Mouse (Mus musculus) midbrain, embryonic 12.5 days (tissue): ENCODE data around the gene Satb1. TPM values are rescaled to one million over a fixed set of nuclear protein-coding genes. Genes with fewer than 3 reads are reported as not detected.
A peak's percentile ranks its signal among the peaks of the same experiment; 100 is the strongest.

Experiments used
- ATAC-seq: fragments of 200-750 bp; cut with Nextera tagmentation; 2 replicates; pipeline ENCODE4 v1.8.0; 2017; ENCODE audit warnings: low read depth, moderate TSS enrichment, moderate library complexity; ENCODE audit not compliant: low FRiP score
- H3K27ac ChIP-seq: fragments of 300-500 bp; sonication (generic); replicated peaks from 2 replicates; pipeline ENCODE4 v1.5.1; 2016; ENCODE audit warnings: mild to moderate bottlenecking
- H3K27me3 ChIP-seq: fragments of 300-500 bp; sonication (generic); 2 replicates; pipeline ENCODE4 v1.6.1; 2016; ENCODE audit warnings: mild to moderate bottlenecking
- H3K36me3 ChIP-seq: fragments of 300-500 bp; sonication (generic); 2 replicates; pipeline ENCODE4 v1.6.1; 2016
- H3K4me1 ChIP-seq: fragments of 300-500 bp; sonication (generic); 2 replicates; pipeline ENCODE4 v1.6.1; 2016
- H3K4me2 ChIP-seq: fragments of 300-500 bp; sonication (generic); replicated peaks from 2 replicates; pipeline ENCODE4 v1.6.1; 2016; ENCODE audit warnings: mild to moderate bottlenecking, moderate library complexity
- H3K4me3 ChIP-seq: fragments of 300-500 bp; sonication (generic); 2 replicates; pipeline ENCODE4 v1.5.1; 2016; ENCODE audit warnings: mild to moderate bottlenecking
- H3K9ac ChIP-seq: fragments of 300-500 bp; sonication (generic); replicated peaks from 2 replicates; pipeline ENCODE4 v1.6.1; 2016; ENCODE audit warnings: mild to moderate bottlenecking, moderate library complexity
- H3K9me3 ChIP-seq: fragments of 300-500 bp; sonication (generic); 2 replicates; pipeline ENCODE4 v1.6.1; 2016; ENCODE audit warnings: mild to moderate bottlenecking
- WGBS: fragments of 180-500 bp; shearing (Covaris S2); methylation state at CpG from one replicate; pipeline ENCODE4 v1.1.7; 2016; 5-methylcytosine and 5-hydroxymethylcytosine counted together
- polyA plus RNA-seq: library from polyadenylated mRNA; unstranded; fragments of >200 nt; fragmentation: Nextera tagmentation; extraction: Ambion mirVana; gene quantifications from 2 replicates; pipeline ENCODE4 v1.2.1, GENCODE M21; 2016

Gene Satb1
- polyA plus RNA-seq, result 35.9 and 38.8 TPM in 2 replicates

DNA sequence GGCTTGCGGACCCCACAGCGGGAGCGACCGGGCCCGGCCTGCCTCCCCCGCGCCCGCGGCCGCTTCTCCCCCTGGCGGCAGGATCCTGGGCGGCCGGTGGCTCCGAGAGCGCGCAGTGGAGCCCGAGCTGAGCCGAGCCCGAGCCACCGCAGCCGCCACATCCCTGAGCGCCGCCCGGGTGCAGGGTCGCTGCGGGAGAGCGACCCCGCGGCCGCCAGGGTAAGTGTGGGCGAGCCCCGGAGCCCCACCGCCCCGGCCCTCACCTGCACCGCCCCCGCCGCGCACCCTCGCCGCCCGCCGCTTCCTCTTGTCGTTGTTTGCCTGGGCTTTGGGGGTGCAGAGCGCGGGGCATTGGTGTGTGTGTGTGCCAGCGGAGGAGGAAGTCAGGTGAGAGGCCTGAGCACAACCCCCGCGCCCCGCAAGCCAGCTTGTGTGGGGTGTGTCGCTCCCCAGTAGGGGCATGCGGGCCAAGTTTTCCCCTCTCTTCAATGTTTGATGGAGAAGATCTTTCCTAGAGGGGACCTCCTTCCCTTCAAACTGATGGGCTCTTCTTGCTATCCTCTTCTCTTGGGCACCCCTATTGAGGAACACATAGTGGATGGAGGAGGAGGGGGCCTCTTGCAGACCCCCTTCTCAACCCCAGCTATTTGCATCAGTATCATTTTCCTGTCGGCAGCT, at the start of gene Satb1:
Satb1 (minus strand) TSS at position 391 of the 678 bp plus-strand sequence.
- Histone ChIP-seq H3K4me2 (peak within 1 kb of the TSS; percentile 99), H3K27me3 (peaks cover 38% of the 10 kb centered on the region), H3K4me1 (peaks cover 18% of the 10 kb centered on the region), H3K27ac (no peak within 1 kb of the TSS), H3K9ac (peak within 1 kb of the TSS; percentile 68), H3K4me3 (peak within 1 kb of the TSS; percentile 80), H3K9me3 (no peaks in the 10 kb centered on the region), H3K36me3 (no peaks in the 10 kb centered on the region)
- WGBS, result 0% methylated on average over 31 of the region's 52 CpGs
- ATAC-seq, result peak; percentile 92

DNA sequence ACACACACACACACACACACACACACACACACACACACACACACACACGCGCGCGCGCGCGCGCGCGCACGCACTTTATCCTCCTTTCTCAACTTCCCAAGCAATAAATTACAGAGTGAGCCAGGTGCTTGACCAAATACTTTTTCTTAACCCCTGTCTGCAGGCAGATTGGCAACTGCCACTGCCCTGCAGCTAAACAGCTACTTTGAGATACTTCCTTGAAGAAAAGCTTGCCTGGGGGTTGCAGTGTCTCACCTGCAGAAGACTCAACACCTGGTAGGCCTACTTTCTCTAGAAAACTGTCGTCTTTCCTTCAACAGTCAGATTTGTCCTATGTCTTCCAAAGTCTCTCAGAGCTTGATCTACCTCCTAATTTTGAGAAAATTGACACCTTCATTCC, 49.5 kb upstream of the Satb1 start:
- ATAC-seq, result no peak
- Histone ChIP-seq H3K27me3 (no peaks in the 10 kb centered on the region), H3K4me3 (no peak overlapping the region), H3K36me3 (no peaks in the 10 kb centered on the region), H3K9ac (no peak overlapping the region), H3K9me3 (no peaks in the 10 kb centered on the region), H3K4me1 (peaks cover 4% of the 10 kb centered on the region; the same call in 1 of the 2 replicates), H3K27ac (no peak overlapping the region), H3K4me2 (no peak overlapping the region)
- WGBS, result 83% methylated on average over 11 of the region's 12 CpGs

DNA sequence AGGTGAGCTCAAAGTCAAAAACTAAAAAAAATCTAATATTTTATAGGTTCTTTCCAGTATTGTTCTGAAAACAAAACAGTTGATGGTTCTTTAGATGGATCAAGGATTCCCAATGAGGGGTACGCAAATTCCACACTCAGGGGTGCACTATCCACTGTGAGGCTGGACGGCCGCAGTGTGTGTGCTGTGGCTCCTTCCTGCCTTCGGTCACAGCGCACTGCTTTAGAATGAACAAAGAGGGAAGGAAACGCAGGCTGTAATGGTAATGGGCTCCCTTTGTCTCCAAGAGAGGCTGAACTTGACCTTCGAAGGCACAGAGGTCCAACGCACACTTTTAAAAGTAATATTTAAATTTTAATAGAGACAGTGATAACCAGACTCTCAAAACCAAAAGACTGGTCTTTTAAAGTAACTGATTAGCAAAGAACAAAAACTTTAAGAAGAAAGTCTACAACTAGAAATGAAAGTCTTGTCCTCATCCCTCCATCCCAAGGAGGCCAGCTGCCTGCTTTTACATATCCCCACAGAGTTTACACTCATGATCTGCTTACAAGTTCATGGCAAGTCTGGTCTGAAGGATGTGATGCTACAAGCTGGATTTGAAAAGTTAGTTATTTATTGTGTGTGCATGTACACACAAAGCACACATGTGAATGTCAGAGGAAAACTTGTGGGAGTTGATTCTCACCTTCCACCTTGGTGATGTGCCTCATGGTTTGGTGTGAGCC, 48.0 kb upstream of the Satb1 start:
- Histone ChIP-seq H3K9ac (no peak overlapping the region), H3K4me2 (no peak overlapping the region), H3K27ac (no peak overlapping the region), H3K9me3 (no peaks in the 10 kb centered on the region), H3K4me3 (no peak overlapping the region), H3K27me3 (no peaks in the 10 kb centered on the region), H3K4me1 (peaks cover 4% of the 10 kb centered on the region; the same call in 1 of the 2 replicates), H3K36me3 (no peaks in the 10 kb centered on the region)
- peak; percentile 48; the same call in 1 of the 2 replicates for ATAC-seq
- WGBS, result 32% methylated on average over 8 of the region's 8 CpGs

DNA sequence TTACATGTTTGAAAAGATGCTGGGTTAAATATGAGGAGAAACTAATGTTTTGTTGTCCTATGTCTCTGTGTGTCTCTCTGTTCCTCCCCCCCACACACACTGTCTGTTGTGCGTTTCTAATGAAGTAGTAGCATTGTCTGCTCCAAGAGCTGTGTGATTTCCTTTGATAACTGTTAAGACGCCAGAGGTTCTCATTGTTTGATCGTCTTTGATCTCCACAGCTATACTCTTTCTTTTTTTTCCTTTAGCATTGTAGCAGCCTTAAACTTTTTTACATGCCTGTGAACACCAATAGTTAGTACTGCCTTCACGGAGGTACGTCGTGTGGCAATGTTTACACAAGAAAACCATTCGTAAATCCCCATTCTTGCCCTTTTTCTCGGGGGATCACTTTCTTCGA, 47.1 kb upstream of the Satb1 start:
- no peak overlapping the region for H3K27ac ChIP-seq
- H3K9me3 ChIP-seq, result no peaks in the 10 kb centered on the region
- no peak overlapping the region for H3K9ac ChIP-seq
- H3K27me3 ChIP-seq, result no peaks in the 10 kb centered on the region
- H3K4me2 ChIP-seq, result peak overlapping the region; percentile 8; the same call in 1 of the 2 replicates
- H3K4me3 ChIP-seq, result no peak overlapping the region
- no peak for ATAC-seq
- WGBS, result 13% methylated on average over 9 of the region's 9 CpGs
- peaks cover 4% of the 10 kb centered on the region; the same call in 1 of the 2 replicates for H3K4me1 ChIP-seq
- H3K36me3 ChIP-seq, result no peaks in the 10 kb centered on the region

DNA sequence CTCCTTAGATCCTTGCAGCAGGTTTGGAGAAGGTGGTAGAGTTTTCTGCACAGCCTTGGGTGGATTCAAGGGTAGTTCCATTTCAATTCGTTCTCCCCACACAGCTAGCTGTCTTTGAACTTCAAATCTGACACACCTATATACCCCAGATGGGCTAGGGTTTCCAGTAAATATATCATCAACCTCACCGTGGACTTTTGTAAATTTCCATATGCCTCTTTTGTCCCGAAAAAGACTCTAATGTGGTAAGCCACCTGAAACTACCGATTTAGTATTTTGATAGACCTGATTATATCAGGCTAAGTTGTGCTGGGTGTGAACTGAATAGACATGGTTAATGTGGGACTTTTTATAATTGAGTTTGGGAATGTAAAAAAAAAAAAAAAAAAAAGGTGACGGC, 46.6 kb upstream of the Satb1 start:
- no peak overlapping the region for H3K9ac ChIP-seq
- no peaks in the 10 kb centered on the region for H3K36me3 ChIP-seq
- H3K4me1 ChIP-seq, result peaks cover 4% of the 10 kb centered on the region; the same call in 1 of the 2 replicates
- H3K4me3 ChIP-seq, result no peak overlapping the region
- 84% methylated on average over 5 of the region's 5 CpGs for WGBS
- no peak for ATAC-seq
- H3K27me3 ChIP-seq, result no peaks in the 10 kb centered on the region
- H3K9me3 ChIP-seq, result no peaks in the 10 kb centered on the region
- H3K4me2 ChIP-seq, result no peak overlapping the region
- no peak overlapping the region for H3K27ac ChIP-seq

DNA sequence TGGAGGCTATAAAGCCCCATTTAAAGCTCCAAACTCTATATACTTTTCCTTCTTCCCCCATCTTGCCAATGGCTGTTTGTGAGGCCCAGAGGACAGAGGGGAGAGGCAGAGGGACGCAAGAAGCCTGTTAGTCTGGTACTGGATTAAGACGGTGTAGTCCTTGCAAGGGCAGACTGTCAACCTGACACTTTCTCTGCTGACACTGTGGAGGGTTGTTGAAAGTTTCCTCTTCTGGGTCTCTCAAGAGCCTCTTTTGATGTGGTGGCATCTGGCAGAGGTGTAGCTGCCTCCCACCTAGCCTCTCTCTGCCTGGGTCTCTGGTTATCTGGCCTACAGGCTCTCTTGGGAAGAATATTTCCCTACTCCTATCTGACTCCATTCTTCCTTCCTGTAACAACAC, 46.1 kb upstream of the Satb1 start:
- no peak overlapping the region for H3K27ac ChIP-seq
- H3K4me3 ChIP-seq, result no peak overlapping the region
- H3K9ac ChIP-seq, result no peak overlapping the region
- no peaks in the 10 kb centered on the region for H3K36me3 ChIP-seq
- H3K9me3 ChIP-seq, result no peaks in the 10 kb centered on the region
- H3K4me1 ChIP-seq, result peaks cover 4% of the 10 kb centered on the region; the same call in 1 of the 2 replicates
- no peaks in the 10 kb centered on the region for H3K27me3 ChIP-seq
- ATAC-seq, result no peak
- WGBS, result 78% methylated on average over 2 of the region's 2 CpGs
- no peak overlapping the region for H3K4me2 ChIP-seq

DNA sequence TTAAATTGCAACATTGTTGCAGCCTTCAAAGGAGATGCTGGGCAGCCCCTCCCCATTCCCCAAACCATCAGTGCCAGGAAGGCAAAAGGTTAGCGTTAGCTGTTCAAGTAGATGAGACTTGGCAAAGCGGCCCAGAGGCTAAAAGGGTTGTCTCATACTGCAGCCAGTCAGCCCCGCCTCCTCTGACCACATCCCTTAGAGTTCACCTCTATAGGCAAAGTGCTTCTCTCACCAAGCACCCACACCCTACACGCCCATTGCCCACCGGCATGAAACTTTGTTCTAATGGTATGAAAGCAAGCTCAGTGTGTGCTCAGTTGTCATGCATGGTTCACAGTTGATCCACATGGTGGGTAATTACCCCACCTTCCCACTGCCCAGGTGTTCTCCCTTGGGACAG, 43.4 kb upstream of the Satb1 start:
- Histone ChIP-seq H3K4me3 (no peak overlapping the region), H3K36me3 (no peaks in the 10 kb centered on the region), H3K4me1 (peaks cover 4% of the 10 kb centered on the region; the same call in 1 of the 2 replicates), H3K9ac (no peak overlapping the region), H3K9me3 (no peaks in the 10 kb centered on the region), H3K27me3 (no peaks in the 10 kb centered on the region), H3K4me2 (no peak overlapping the region), H3K27ac (no peak overlapping the region)
- 93% methylated on average over 5 of the region's 5 CpGs for WGBS
- no peak for ATAC-seq

DNA sequence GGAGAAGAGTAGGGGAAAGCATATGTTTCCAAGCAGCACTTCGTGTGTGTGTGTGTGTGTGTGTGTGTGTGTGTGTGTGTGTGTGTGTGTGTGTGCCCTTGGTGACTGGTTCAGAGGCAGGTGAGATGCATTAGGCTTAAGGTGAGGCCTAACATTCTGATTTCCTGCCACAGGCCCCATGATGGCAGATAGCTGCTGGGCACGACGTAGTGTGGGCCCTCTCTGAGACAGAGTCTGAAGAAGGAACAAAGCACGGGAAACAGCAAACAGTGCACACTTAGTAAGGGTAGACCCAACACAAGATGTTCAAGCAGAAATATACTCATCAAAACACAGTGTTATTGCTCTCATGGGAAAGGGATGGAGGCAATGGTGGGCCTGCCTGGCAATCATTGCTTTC, 24.5 kb upstream of the Satb1 start:
- no peaks in the 10 kb centered on the region for H3K36me3 ChIP-seq
- H3K27me3 ChIP-seq, result no peaks in the 10 kb centered on the region
- 84% methylated on average over 4 of the region's 4 CpGs for WGBS
- ATAC-seq, result no peak
- H3K9me3 ChIP-seq, result no peaks in the 10 kb centered on the region
- H3K9ac ChIP-seq, result no peak overlapping the region
- H3K27ac ChIP-seq, result no peak overlapping the region
- no peak overlapping the region for H3K4me3 ChIP-seq
- H3K4me1 ChIP-seq, result no peaks in the 10 kb centered on the region
- H3K4me2 ChIP-seq, result no peak overlapping the region

DNA sequence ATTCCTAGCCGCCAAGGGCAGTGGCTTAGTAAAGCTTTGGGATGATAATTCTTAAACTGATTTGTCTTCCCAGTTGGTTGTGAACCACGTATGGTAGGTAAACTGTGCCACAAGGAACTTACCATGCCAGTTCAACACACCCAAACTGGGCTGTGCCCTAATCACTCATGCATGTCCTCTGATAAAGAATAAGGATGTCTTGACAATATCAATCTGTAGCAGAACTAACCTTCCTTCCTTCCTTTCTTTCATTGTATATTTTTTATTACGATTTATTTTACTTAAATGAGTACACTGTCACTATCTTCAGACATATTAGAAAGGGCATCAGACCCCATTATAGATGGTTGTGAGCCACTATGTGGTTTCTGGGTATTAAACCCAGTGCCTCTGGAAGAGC, 23.2 kb upstream of the Satb1 start:
- H3K9ac ChIP-seq, result no peak overlapping the region
- no peaks in the 10 kb centered on the region for H3K36me3 ChIP-seq
- no peaks in the 10 kb centered on the region for H3K27me3 ChIP-seq
- H3K4me2 ChIP-seq, result no peak overlapping the region
- 82% methylated on average over 3 of the region's 3 CpGs for WGBS
- no peaks in the 10 kb centered on the region for H3K9me3 ChIP-seq
- ATAC-seq, result no peak
- H3K4me1 ChIP-seq, result no peaks in the 10 kb centered on the region
- H3K27ac ChIP-seq, result no peak overlapping the region
- no peak overlapping the region for H3K4me3 ChIP-seq

DNA sequence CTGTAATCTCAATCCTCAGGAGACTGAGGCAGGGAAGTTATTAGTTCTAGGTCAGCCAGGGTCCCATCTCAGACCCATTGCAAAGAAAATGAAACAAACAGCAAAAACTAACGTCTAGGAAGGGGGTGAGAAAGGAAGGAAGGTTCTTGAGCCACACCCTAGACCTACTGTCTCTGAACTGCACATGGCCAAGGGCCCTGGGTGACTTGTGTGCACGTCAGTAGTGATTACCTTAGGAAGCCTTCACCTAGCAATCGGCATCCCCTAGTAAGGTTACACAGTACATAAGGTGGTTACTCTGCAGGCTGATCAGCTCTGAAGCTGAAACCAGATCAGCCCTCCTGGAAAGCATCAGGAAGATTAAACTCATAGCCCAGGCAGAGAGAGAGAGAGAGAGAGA, 22.2 kb upstream of the Satb1 start:
- no peaks in the 10 kb centered on the region for H3K36me3 ChIP-seq
- no peak overlapping the region for H3K4me3 ChIP-seq
- WGBS, result 81% methylated on average over 3 of the region's 3 CpGs
- no peaks in the 10 kb centered on the region for H3K27me3 ChIP-seq
- no peak overlapping the region for H3K9ac ChIP-seq
- no peak for ATAC-seq
- H3K4me2 ChIP-seq, result no peak overlapping the region
- no peaks in the 10 kb centered on the region for H3K9me3 ChIP-seq
- H3K27ac ChIP-seq, result no peak overlapping the region
- no peaks in the 10 kb centered on the region for H3K4me1 ChIP-seq

DNA sequence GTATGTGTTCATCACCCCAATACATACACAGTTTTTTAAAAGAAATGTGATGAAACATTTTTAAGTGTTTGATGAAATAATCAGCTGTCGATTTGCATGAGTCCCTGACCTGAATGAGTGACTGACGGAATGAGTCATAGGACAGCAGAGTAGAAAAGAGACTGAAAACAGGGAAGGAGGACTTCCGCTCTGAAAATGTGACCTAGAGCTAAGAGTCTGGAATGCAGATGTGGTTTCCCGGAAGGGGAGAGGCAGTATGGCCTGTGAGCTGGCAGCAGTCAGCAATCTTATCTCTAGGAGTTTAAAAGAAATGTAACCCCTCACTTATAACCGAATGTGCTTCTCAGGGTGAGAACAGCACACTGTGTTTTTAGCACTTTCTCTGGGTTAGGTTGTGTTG, 20.9 kb upstream of the Satb1 start:
- H3K4me2 ChIP-seq, result no peak overlapping the region
- no peak overlapping the region for H3K4me3 ChIP-seq
- ATAC-seq, result no peak
- H3K9me3 ChIP-seq, result no peaks in the 10 kb centered on the region
- H3K27me3 ChIP-seq, result no peaks in the 10 kb centered on the region
- no peaks in the 10 kb centered on the region for H3K4me1 ChIP-seq
- no peak overlapping the region for H3K9ac ChIP-seq
- no peaks in the 10 kb centered on the region for H3K36me3 ChIP-seq
- 86% methylated on average over 5 of the region's 5 CpGs for WGBS
- no peak overlapping the region for H3K27ac ChIP-seq

DNA sequence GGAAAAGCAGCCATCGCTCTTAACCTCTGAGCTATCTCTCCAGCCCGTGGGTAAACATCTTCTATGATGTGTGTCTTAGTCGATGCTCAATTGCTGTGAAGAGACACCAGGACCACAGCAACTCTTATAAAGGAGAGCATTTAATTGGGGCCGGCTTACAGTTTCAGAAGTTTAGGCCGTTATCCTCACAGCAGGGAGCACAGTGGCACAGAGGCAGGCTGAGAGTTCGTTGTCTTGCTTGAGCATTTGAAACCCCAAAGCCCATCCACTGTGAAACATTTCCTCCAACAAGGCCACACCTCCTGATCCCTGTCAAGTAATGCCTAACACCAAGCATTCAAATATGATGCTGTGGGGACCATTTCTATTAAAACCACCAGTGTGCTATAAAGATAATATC, 7.5 kb upstream of the Satb1 start:
- H3K9ac ChIP-seq, result no peak overlapping the region
- no peaks in the 10 kb centered on the region for H3K36me3 ChIP-seq
- H3K4me2 ChIP-seq, result no peak overlapping the region
- 66% methylated on average over 6 of the region's 6 CpGs for WGBS
- no peak overlapping the region for H3K4me3 ChIP-seq
- no peaks in the 10 kb centered on the region for H3K27me3 ChIP-seq
- H3K4me1 ChIP-seq, result no peaks in the 10 kb centered on the region
- no peak overlapping the region for H3K27ac ChIP-seq
- no peak for ATAC-seq
- H3K9me3 ChIP-seq, result no peaks in the 10 kb centered on the region
